Mouse (Mus musculus): Measurements from ENCODE around the gene Cfap77. TPM values are rescaled to one million over a fixed set of nuclear protein-coding genes. Genes with fewer than 3 reads are reported as not detected.

The Cfap77 gene
- polyA plus RNA-seq, 1 experiment from 2014 or later, result 0.65 TPM

DNA sequence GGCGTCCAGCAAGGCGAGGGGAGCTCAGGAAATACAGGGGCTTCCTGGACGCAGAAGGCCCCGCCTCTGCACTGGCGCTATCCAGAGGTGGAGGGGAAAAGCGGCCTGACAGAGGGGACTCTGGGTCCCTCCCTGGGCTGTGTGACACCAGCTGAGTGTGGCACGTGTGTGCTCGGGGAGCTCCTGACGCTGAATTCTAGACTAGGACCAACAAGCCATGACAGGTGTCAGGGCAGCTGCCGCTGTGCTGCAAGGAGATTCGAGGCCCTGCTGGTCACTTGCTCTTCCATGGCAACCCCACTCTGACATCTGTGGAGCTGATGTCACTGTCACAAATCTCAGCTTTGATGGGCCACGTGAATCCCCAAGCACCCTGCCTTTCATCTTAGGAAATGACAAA lies 60.9 kb downstream of the Cfap77 start:
- H3K27ac ChIP-seq (ENCODE audit: low read depth, low read length), result no peak overlapping the region
- ATAC-seq, result no peak
- WGBS, result 60% methylated on average over 12 of the region's 12 CpGs

DNA sequence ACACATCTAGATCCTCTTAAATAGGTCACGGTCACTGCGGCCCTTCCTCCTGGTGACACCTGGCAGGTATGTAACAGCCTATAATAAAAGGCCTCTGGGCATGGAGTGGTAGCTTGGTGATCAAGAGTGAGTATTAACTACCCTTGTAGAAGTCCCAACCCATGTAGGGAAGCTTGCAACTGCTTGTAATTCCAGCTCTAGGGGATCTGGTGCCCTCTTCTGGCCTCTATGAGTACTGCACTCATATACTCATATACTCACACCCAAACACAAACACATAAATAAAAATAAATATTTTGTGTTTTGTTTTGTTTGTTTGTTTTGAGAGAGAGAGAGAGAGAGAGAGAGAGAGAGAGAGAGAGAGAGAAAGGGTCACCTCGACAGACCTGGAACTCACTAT lies 66.1 kb downstream of the Cfap77 start:
- H3K27ac ChIP-seq (ENCODE audit: low read depth, low read length), result no peak overlapping the region
- ATAC-seq, result no peak
- no peaks in the 10 kb centered on the region for H3K36me3 ChIP-seq (ENCODE audit: control insufficient read depth, insufficient read depth, low read length)
- no peaks in the 10 kb centered on the region for H3K4me1 ChIP-seq (ENCODE audit: control insufficient read depth, insufficient read depth, low read depth, low read length)
- no peak overlapping the region for H3K4me2 ChIP-seq (ENCODE audit: low read length)
- H3K27me3 ChIP-seq (replicated peaks; ENCODE audit: control insufficient read depth, insufficient read depth, low read length), result 0 out of 2 replicates have a peak, but pooled peaks cover 4% of the 10 kb centered on the region
- no peak overlapping the region for H3K9ac ChIP-seq (ENCODE audit: low read depth, low read length)
- H3K9me3 ChIP-seq (ENCODE audit: control insufficient read depth, low read length), result no peaks in the 10 kb centered on the region; the same call in 1 of the 2 replicates
- no peak overlapping the region for H3K4me3 ChIP-seq (ENCODE audit: low read length)
- 97% methylated on average over 3 of the region's 3 CpGs for WGBS

More for the DNA sequence above, 60.9 kb downstream of the Cfap77 start:
- Histone ChIP-seq H3K9me3 (ENCODE audit: control insufficient read depth, low read length) (no peaks in the 10 kb centered on the region), H3K36me3 (ENCODE audit: control insufficient read depth, insufficient read depth, low read length) (no peaks in the 10 kb centered on the region), H3K4me1 (ENCODE audit: control insufficient read depth, insufficient read depth, low read depth, low read length) (peaks cover 12% of the 10 kb centered on the region), H3K4me3 (ENCODE audit: low read length) (no peak overlapping the region), H3K4me2 (ENCODE audit: low read length) (no peak overlapping the region), H3K9ac (ENCODE audit: low read depth, low read length) (no peak overlapping the region), H3K27me3 (replicated peaks; ENCODE audit: control insufficient read depth, insufficient read depth, low read length) (0 out of 2 replicates have a peak, but pooled peaks cover 4% of the 10 kb centered on the region)

DNA sequence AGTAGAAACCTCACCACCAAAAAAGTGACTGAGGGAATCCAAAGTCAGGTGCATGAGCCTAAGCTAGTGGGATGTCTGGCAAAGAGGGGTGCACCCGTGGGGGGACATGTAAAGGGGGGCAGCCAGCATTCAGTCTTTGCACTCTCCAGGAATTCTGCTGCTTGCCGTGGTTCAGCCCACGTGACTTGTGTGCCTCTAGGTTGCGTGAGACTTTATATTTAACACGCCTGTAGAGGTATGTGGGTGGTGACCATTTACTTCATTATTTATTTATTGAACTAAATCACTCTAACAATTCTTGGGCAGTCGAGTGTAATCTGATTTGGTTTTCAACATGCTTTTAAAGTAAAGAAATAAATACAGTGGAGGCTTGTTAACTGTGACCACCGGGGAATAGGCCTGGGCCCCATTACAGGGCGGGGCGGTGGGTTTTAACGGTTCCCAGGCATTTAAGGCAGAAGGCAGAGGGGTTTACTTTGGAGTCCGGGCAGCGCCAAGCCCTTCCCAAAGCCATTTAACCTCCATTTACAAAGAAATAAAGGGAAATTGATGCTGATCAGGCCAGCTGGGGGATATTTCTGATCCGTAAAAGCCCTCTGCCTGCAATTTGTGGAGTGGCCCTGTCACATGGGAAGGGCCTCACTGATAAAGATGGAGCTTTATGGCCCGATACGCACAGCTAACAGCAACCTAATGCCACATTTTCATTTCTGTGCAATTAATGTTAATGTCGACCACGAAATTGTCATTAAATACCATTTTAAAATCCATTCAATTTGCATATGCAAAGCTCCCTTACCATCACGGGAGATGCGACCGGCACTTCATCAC lies 74.6 kb downstream of the Cfap77 start:
- Histone ChIP-seq H3K9ac (ENCODE audit: low read depth, low read length) (no peak overlapping the region), H3K27ac (ENCODE audit: low read depth, low read length) (no peak overlapping the region), H3K9me3 (ENCODE audit: control insufficient read depth, low read length) (no peaks in the 10 kb centered on the region), H3K4me1 (ENCODE audit: control insufficient read depth, insufficient read depth, low read depth, low read length) (no peaks in the 10 kb centered on the region), H3K4me2 (ENCODE audit: low read length) (no peak overlapping the region), H3K4me3 (ENCODE audit: low read length) (no peak overlapping the region), H3K36me3 (ENCODE audit: control insufficient read depth, insufficient read depth, low read length) (no peaks in the 10 kb centered on the region), H3K27me3 (replicated peaks; ENCODE audit: control insufficient read depth, insufficient read depth, low read length) (peaks cover 7% of the 10 kb centered on the region; the same call in 1 of the 2 replicates)
- WGBS, result 58% methylated on average over 20 of the region's 20 CpGs
- ATAC-seq, result no peak

DNA sequence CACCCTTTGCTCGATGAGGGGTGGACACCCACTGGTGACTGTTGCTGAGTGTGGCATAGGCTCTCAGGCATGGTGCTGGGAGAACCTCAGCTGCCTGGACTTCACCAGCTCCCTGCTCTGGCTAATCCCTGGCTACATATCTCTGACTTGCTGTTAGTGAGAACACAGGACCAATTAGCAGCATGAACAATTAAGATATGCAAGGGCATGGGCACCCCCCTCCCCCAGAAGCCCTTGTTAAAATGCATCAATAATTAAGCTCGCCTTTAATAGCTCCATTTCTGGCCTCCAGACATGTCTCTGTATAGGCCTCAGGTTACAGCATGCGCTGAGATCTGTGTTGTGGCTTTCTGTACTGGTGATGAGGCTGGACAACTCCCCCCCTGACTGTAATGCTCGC lies 76.4 kb downstream of the Cfap77 start:
- WGBS, result 63% methylated on average over 4 of the region's 4 CpGs
- no peak overlapping the region for H3K4me3 ChIP-seq (ENCODE audit: low read length)
- H3K9ac ChIP-seq (ENCODE audit: low read depth, low read length), result no peak overlapping the region
- H3K27me3 ChIP-seq (replicated peaks; ENCODE audit: control insufficient read depth, insufficient read depth, low read length), result peaks cover 10% of the 10 kb centered on the region
- peaks cover 8% of the 10 kb centered on the region; the same call in 1 of the 2 replicates for H3K4me1 ChIP-seq (ENCODE audit: control insufficient read depth, insufficient read depth, low read depth, low read length)
- H3K9me3 ChIP-seq (ENCODE audit: control insufficient read depth, low read length), result no peaks in the 10 kb centered on the region
- H3K4me2 ChIP-seq (ENCODE audit: low read length), result no peak overlapping the region
- ATAC-seq, result no peak
- H3K36me3 ChIP-seq (ENCODE audit: control insufficient read depth, insufficient read depth, low read length), result no peaks in the 10 kb centered on the region
- H3K27ac ChIP-seq (ENCODE audit: low read depth, low read length), result no peak overlapping the region

DNA sequence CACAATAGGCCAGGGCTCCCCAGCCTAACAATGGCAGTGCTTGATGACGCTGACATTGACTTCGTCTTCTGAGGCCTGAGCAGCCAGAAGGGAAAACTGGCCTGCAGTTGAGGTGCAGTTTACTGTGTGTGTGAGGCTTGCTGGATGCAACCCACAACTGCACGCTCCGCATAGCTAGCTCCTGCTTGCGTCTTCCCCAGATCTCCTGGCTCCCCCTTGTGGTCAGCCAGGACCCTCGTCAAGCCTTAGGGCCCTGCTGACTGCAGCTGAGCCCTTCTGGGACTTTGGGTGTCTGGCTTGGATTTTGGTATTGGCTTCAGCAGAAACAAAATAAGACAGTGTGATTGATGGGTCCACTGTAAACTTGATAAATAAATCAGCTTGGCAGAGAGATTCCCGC lies 78.2 kb downstream of the Cfap77 start:
- Histone ChIP-seq H3K4me2 (ENCODE audit: low read length) (no peak overlapping the region), H3K9ac (ENCODE audit: low read depth, low read length) (no peak overlapping the region), H3K27ac (ENCODE audit: low read depth, low read length) (no peak overlapping the region), H3K9me3 (ENCODE audit: control insufficient read depth, low read length) (no peaks in the 10 kb centered on the region), H3K4me3 (ENCODE audit: low read length) (no peak overlapping the region), H3K4me1 (ENCODE audit: control insufficient read depth, insufficient read depth, low read depth, low read length) (peaks cover 8% of the 10 kb centered on the region; the same call in 1 of the 2 replicates), H3K36me3 (ENCODE audit: control insufficient read depth, insufficient read depth, low read length) (no peaks in the 10 kb centered on the region), H3K27me3 (replicated peaks; ENCODE audit: control insufficient read depth, insufficient read depth, low read length) (peaks cover 14% of the 10 kb centered on the region)
- 8% methylated on average over 7 of the region's 7 CpGs for WGBS
- ATAC-seq, result peak; percentile 85

DNA sequence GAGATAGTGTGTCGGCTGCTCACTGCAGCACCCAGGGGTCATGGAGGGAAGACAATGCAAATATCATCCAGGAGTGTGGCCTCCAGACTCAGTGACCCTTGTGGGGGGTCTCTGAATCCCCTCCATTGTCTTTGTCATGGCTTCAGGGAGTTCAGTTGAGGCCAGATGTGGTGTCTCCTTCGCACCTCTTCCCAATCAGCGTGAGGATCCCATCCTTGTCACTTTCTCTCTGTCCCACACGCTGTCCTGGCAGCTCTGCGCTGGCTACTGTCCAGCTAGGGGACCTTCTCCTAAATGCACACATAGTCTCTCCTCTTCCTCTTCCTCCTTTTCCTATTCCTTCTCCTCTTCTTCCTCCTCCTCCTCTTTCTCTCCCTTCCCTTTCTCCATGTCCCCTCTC lies 79.3 kb downstream of the Cfap77 start:
- Histone ChIP-seq H3K4me2 (ENCODE audit: low read length) (no peak overlapping the region), H3K4me3 (ENCODE audit: low read length) (no peak overlapping the region), H3K9ac (ENCODE audit: low read depth, low read length) (no peak overlapping the region), H3K4me1 (ENCODE audit: control insufficient read depth, insufficient read depth, low read depth, low read length) (peaks cover 8% of the 10 kb centered on the region; the same call in 1 of the 2 replicates), H3K27ac (ENCODE audit: low read depth, low read length) (no peak overlapping the region), H3K36me3 (ENCODE audit: control insufficient read depth, insufficient read depth, low read length) (no peaks in the 10 kb centered on the region), H3K27me3 (replicated peaks; ENCODE audit: control insufficient read depth, insufficient read depth, low read length) (peaks cover 14% of the 10 kb centered on the region), H3K9me3 (ENCODE audit: control insufficient read depth, low read length) (no peaks in the 10 kb centered on the region)
- no peak for ATAC-seq
- 63% methylated on average over 5 of the region's 5 CpGs for WGBS

DNA sequence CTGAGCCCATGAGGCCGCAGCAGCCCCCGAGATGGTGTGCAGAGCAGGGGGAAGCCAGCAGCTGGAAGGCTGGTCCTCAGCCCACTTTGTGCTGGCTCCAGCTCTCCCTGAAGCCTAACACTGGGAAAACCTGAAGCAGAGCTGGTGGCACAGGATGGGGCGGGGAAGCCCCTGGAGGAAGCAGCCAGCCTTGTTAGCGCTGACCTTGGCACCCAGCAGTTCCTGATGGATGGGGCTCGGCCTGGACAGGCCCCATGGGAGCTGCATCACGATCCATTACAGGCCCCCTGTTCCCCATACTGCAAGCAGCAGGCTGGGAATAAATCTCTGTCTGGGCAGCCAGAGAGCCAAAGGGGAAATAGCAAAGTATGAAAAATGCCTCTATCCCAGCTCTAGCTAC lies 80.3 kb downstream of the Cfap77 start:
- H3K27me3 ChIP-seq (replicated peaks; ENCODE audit: control insufficient read depth, insufficient read depth, low read length), result peaks cover 14% of the 10 kb centered on the region
- H3K9me3 ChIP-seq (ENCODE audit: control insufficient read depth, low read length), result no peaks in the 10 kb centered on the region
- no peak overlapping the region for H3K9ac ChIP-seq (ENCODE audit: low read depth, low read length)
- no peak overlapping the region for H3K27ac ChIP-seq (ENCODE audit: low read depth, low read length)
- H3K36me3 ChIP-seq (ENCODE audit: control insufficient read depth, insufficient read depth, low read length), result no peaks in the 10 kb centered on the region
- H3K4me2 ChIP-seq (ENCODE audit: low read length), result no peak overlapping the region
- H3K4me3 ChIP-seq (ENCODE audit: low read length), result no peak overlapping the region
- peaks cover 8% of the 10 kb centered on the region; the same call in 1 of the 2 replicates for H3K4me1 ChIP-seq (ENCODE audit: control insufficient read depth, insufficient read depth, low read depth, low read length)
- no peak for ATAC-seq
- whole genome bisulfite sequencing, result 31% methylated on average over 6 of the region's 6 CpGs

DNA sequence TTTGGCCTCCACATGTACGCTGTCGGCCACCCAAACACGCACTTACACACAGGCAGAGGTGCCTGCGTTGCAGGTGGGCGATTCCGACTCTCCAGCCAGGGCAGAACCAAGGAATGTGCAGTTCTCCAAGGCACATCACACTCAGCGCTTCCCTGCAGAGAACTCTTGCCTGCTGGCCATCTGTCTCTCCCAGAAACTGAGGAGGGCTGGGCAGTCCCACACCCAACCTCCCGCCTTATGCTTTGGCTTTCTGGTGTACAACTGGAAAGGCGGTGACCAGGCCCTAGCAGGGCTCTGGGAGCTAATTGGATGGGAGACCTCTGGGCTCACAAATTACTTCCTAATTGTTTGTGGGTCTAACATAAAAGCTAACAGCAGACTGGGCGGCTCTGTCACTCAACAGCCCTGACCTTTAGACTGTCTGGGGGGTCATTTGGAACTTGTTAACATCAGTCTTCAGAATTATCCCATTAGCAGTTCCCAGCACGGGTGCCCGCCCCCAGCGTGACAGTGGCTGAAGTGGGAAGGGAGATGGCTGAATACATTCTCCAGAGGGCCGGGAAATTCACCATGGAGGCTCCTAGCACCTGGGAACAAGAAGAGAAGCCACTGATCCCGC lies 80.9 kb downstream of the Cfap77 start:
- H3K9me3 ChIP-seq (ENCODE audit: control insufficient read depth, low read length), result no peaks in the 10 kb centered on the region
- H3K4me1 ChIP-seq (ENCODE audit: control insufficient read depth, insufficient read depth, low read depth, low read length), result peaks cover 8% of the 10 kb centered on the region; the same call in 1 of the 2 replicates
- ATAC-seq, result no peak; the same call in 1 of the 2 replicates
- WGBS, result 32% methylated on average over 15 of the region's 15 CpGs
- H3K36me3 ChIP-seq (ENCODE audit: control insufficient read depth, insufficient read depth, low read length), result no peaks in the 10 kb centered on the region
- H3K4me2 ChIP-seq (ENCODE audit: low read length), result no peak overlapping the region
- H3K27me3 ChIP-seq (replicated peaks; ENCODE audit: control insufficient read depth, insufficient read depth, low read length), result peaks cover 14% of the 10 kb centered on the region
- H3K27ac ChIP-seq (ENCODE audit: low read depth, low read length), result no peak overlapping the region
- H3K9ac ChIP-seq (ENCODE audit: low read depth, low read length), result no peak overlapping the region
- no peak overlapping the region for H3K4me3 ChIP-seq (ENCODE audit: low read length)

DNA sequence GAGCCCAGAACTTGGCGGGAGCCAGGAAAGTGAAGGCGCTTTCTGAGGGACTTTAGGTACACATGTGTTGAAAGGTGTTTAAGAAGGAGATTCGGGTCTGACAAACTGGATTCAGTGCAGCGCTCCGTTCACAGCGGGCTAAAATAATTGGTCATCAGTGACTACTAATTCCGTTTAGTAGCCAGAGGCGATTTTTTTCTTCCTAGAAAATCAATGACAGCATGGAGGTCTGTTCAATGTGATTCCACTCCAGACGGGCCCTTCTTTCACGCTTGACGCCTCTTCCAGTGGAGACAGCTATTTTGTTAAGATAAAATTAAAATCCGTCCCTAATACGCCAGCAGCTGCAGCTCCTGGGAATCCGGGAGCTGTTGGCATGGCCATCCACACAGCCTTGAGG lies 84.4 kb downstream of the Cfap77 start:
- Histone ChIP-seq H3K9ac (ENCODE audit: low read depth, low read length) (no peak overlapping the region), H3K9me3 (ENCODE audit: control insufficient read depth, low read length) (no peaks in the 10 kb centered on the region), H3K4me3 (ENCODE audit: low read length) (no peak overlapping the region), H3K27ac (ENCODE audit: low read depth, low read length) (no peak overlapping the region), H3K4me2 (ENCODE audit: low read length) (no peak overlapping the region), H3K27me3 (replicated peaks; ENCODE audit: control insufficient read depth, insufficient read depth, low read length) (peaks cover 7% of the 10 kb centered on the region), H3K36me3 (ENCODE audit: control insufficient read depth, insufficient read depth, low read length) (no peaks in the 10 kb centered on the region), H3K4me1 (ENCODE audit: control insufficient read depth, insufficient read depth, low read depth, low read length) (peaks cover 17% of the 10 kb centered on the region)
- no peak for ATAC-seq
- 56% methylated on average over 14 of the region's 14 CpGs for WGBS

All from hindbrain, embryonic 16.5 days (tissue).